Mouse (Mus musculus): Measurements from ENCODE around the gene Slc35e3.
A peak's percentile ranks its signal among the peaks of the same experiment; 100 is the strongest.

The Slc35e3 gene

GRCm38 (mm10) chr10:117776281-117777102, 30.3 kb upstream of the Slc35e3 start:
- DNase-seq = peak; percentile 89

- no peak for DNase-seq
Measured at GRCm38 (mm10) chr10:117775401-117776144, 29.4 kb upstream of the Slc35e3 start.

- no peak for DNase-seq
Measured at GRCm38 (mm10) chr10:117774817-117775120, 28.6 kb upstream of the Slc35e3 start.

GRCm38 (mm10) chr10:117774011-117774816, 28.0 kb upstream of the Slc35e3 start:
- no peak for DNase-seq

DNA sequence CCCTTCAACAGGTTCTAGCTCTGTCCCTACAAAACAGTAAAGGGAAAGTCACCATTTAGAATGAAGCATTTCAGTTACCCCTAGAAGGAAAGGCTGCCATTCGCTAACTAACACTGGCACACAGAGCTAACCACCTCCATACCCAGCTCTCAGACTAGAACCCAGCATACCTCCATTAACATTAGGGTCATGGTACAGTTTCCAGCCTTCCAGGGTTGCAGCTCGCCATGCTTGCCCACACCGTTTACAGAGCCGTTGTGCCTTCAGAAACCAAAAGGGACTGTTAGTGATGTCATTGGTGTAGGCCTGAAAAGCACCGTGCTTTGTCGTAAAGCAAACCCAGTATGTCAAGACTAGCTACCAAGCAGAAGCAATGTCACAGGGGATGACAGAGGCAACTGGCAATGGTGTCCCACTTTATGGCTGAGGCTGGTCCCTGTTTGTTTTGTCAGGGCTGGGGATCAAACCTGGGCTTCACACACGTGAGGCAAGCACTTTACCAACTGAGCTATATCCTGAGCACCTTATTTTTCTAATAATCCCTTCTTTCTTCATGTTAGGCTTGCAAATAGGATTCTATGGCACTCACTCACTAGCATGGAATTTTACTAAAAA, 27.0 kb upstream of the Slc35e3 start:
- no peak for DNase-seq

DNA sequence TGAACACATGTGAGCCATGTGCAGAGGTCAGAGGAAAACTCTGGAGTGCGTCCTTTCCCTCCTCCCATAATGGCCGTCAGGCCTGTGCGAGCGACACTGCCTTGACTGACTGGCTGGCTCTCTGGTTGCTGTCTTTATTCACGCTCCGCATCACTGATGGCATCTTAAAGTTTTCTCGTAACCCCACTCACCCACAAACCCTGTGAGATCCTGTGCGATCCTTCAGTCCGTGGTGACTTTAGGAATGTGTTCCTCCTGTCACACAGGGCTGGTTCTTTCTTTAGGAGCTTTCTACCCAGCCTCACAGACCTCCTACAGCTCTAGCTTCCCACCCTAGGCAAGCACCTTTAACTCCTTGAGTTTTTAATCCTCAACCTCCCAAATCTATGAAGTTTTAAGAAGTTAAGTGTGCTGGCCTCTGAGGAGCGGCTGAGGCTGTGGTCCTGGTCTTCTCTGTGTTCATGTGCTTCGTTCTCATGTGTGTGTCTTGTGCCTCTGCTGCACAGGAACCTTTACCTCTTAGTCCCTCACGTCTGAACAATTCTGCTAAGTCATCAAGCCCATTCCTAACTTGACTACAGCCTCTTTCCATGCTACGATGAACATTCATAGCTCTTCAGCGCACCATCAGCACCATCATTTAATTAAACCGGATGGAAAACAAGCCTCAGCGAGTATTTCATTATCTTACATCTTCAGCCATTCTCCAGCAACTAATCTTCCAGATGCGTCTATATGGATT, 26.4 kb upstream of the Slc35e3 start:
- DNase-seq = no peak

GRCm38 (mm10) chr10:117771131-117771510, 25.0 kb upstream of the Slc35e3 start:
- no peak for DNase-seq

DNA sequence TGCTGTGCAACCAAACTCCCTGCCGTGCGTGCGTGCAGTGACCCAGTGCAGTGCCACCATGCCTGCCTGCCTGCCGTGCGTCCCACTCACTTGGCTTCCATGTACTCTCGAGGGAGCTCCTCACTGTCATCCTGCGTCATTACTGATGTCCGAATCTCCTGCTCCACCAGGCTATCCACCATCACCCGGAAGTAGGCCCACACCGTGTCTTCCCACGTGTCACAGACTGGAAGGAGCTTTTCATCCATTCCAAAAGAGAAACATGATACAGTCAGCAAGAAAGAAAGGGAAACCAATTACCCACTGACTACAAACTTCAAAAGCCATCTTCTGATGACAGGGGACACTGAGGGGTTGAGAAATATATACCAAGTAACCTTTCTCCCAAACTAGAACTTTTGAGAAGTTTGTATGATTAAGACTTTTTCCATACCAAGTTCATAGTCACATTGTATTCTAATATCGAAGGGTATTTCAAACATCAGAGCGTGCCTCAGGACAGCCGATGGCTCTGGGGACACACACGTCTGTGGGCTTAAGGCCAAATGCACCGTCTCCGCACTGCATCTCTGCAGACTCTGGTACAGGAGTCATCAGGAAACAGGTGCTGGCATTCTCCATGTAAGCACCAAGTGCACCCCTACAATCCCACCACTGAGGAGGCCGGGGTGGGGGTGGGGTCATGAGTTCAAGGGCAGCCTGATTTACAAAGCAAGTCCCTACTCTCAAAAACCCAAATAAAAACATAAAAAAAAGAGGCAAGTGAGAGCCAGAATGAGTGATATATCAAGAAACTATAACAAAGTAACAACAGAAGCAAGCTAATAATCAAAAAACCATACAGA, 24.3 kb upstream of the Slc35e3 start:
- DNase-seq = no peak

GRCm38 (mm10) chr10:117769541-117770285, 23.5 kb upstream of the Slc35e3 start:
- no peak for DNase-seq

GRCm38 (mm10) chr10:117768141-117768440, 21.9 kb upstream of the Slc35e3 start:
- no peak for DNase-seq

DNA sequence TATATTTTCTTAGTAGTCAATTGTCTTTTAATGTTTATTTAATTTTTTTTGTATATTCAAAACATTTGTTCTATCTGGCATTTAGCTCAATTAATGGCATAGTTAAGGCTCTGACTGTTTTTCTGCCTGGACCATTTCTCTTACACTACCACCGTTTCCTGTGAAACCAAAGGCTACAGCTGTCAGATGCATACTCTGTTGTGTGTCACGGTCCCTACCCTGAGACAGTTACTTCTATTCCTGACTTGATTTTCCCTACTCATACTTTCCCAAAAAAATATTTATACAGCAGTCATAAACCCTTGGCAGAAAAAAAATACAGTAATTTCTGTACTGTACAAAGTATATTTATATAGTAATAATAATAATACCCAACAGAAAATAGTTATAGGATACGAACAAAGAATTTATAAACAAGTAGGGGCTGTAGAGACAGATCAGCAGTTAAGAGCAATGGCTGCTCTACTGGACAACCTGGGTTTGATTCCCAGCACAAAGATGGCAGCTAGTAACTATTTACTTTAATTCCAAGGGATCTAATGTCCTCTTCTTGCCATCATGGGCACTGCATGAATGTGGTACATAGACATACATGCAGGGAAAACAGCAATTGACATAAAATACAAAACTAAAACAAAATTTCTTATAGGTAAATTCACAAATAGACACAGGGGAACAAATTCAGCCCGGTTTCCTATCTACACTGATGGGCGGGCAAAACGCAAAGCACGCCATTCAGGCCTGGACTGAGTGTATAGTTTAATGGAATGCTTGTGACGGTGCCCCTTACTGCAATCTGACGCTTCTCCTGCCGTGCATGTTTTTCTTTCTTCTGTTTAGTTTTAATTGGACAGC, 21.3 kb upstream of the Slc35e3 start:
- DNase-seq = peak; percentile 74

- no peak for DNase-seq
Measured at GRCm38 (mm10) chr10:117766896-117767160, 20.7 kb upstream of the Slc35e3 start.

DNA sequence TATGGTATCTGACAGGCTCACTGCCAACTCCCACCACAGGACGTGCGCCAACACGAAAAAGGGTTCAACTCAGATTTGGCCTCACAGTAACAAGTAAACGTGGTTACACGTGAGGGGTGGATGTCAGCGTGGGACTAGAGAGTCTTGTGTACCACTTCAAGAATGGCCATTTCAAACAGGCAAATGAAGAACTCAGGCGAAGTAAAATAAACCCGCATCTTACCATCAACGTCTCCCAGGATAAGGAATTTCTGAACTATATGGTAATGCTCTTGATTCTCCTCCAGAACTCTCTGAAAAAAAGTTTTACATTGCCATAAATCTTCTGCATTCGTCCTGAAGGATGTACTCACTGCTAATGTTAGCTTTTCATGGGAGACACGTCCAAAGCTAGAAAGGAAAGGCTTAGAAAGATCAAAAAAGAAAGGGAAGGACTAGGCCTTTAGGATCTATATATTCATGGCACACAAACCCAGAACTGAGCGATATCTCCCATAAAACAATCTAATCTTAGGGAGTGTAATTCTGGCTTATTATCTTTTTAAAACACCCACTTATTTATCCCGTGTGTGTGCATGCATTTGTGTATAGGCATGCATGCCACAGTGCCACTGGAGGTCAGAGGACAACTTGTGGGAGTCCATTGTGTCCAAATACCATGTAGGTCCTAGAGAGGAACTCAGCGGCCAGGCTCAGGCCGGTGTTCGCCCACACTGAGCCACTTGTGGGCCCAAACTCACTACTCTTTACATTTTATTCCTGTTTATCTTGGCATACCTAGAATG, 20.1 kb upstream of the Slc35e3 start:
- DNase-seq = no peak

GRCm38 (mm10) chr10:117765116-117765894, 19.1 kb upstream of the Slc35e3 start:
- DNase-seq = peak; percentile 80

DNA sequence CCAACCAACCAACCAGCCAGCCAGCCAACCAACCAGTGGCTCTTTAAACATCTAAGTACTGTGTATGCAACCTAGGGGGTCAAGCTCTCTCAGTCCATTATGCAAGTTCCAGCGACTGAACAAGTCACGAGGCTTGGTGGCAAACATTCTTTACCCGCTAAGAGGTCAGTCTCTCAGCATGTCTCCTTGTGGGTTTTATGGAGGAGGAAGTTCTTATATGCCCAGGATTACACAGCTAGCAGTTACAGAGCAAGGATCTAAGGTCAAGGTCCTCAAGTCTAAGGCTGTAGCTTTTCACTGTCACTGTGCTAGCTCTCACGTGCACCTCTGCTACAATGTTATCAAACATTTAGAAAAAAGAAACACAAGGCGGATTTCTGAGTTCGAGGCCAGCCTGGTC, 18.4 kb upstream of the Slc35e3 start:
- no peak for DNase-seq

- DNase-seq = peak; percentile 85
Measured at GRCm38 (mm10) chr10:117763588-117764190, 17.5 kb upstream of the Slc35e3 start.

GRCm38 (mm10) chr10:117762966-117763365, 16.8 kb upstream of the Slc35e3 start:
- DNase-seq = peak; percentile 81

GRCm38 (mm10) chr10:117762281-117762830, 16.2 kb upstream of the Slc35e3 start:
- DNase-seq = no peak

Measured in heart, adult 11 months (tissue).